Mouse (Mus musculus) CH12.LX (cell line): ENCODE results near the gene Adamts14. TPM values are rescaled to one million over a fixed set of nuclear protein-coding genes. Genes with fewer than 3 reads are reported as not detected.

ENCODE experiments used
- BHLHE40 ChIP-seq: IDR thresholded peaks from 2 replicates; pipeline ENCODE4 v1.6.1; 2011; ENCODE audit warnings: mild to moderate bottlenecking, low read depth, low read length, improper control_type of control experiment
- GABPA ChIP-seq: IDR thresholded peaks from 2 replicates; pipeline ENCODE4 v1.6.1; 2012; ENCODE audit warnings: low read depth, low read length, improper control_type of control experiment, inconsistent platforms; ENCODE audit not compliant: insufficient replicate concordance
- MEF2A ChIP-seq: IDR thresholded peaks from 2 replicates; pipeline ENCODE4 v1.6.1; 2014; ENCODE audit warnings: low read depth, mild to moderate bottlenecking, inconsistent platforms, low read length, improper control_type of control experiment, borderline replicate concordance
- MXI1 ChIP-seq: IDR thresholded peaks from 2 replicates; pipeline ENCODE4 v1.6.1; 2011; ENCODE audit warnings: mild to moderate bottlenecking, low read depth, low read length, improper control_type of control experiment
- POLR2A ChIP-seq: IDR thresholded peaks from 2 replicates; pipeline ENCODE4 v1.6.1; 2011; ENCODE audit warnings: low read depth, mild to moderate bottlenecking, improper control_type of control experiment, low read length
- SIN3A ChIP-seq: IDR thresholded peaks from 2 replicates; pipeline ENCODE4 v1.6.1; 2012; ENCODE audit warnings: low read length, improper control_type of control experiment, inconsistent platforms
- SMC3 ChIP-seq: IDR thresholded peaks from 2 replicates; pipeline ENCODE4 v1.6.1; 2011; ENCODE audit warnings: low read depth, low read length, improper control_type of control experiment
- UBTF ChIP-seq: IDR thresholded peaks from 2 replicates; pipeline ENCODE4 v1.6.1; 2012; ENCODE audit warnings: low read depth, mild to moderate bottlenecking, inconsistent platforms, low read length, improper control_type of control experiment, moderate library complexity
- USF1 ChIP-seq: IDR thresholded peaks from 2 replicates; pipeline ENCODE4 v1.6.1; 2014; ENCODE audit warnings: low read depth, mild to moderate bottlenecking, inconsistent platforms, low read length, improper control_type of control experiment
- ZC3H11A ChIP-seq: IDR thresholded peaks from 2 replicates; pipeline ENCODE4 v1.6.1; 2012; ENCODE audit warnings: low read depth, mild to moderate bottlenecking, inconsistent platforms, low read length, improper control_type of control experiment
- polyA plus RNA-seq: library from polyadenylated mRNA; unstranded; fragments of >175 nt; gene quantifications from 2 replicates; pipeline ENCODE4 v1.2.1, GENCODE M21; 2012; ENCODE audit warnings: low read depth; ENCODE audit not compliant: insufficient read length
- total RNA-seq, 2 experiments: library from RNA; depleted of rRNA; stranded (reverse); fragments of 300-350 nt in 1 of 2; fragments of >200 nt in 1 of 2; gene quantifications; 2 replicates each; pipeline ENCODE4 v1.2.3; 2012 to 2014

Adamts14 gene
- total and polyA plus RNA-seq, 3 experiments = 1.2 to 2.7 (median 2.5) TPM

- TF ChIP-seq BHLHE40 (peak; percentile 91), SMC3 (peak; percentile 32), ZC3H11A (no peak), USF1 (peak; percentile 26), MXI1 (peak; percentile 55; the same call in 1 of the 2 replicates), SIN3A (peak; percentile 78), MEF2A (peak; percentile 48; the same call in 1 of the 2 replicates), GABPA (no peak), POLR2A (peak; percentile 77), UBTF (peak; percentile 95)
Observed at GRCm38 (mm10) chr10:61147157-61148040, 125.8 kb downstream of the Adamts14 start, which contains the start of gene Sgpl1 (continued).

Other genes with a start within 250 kb of the Adamts14 start
- gene Pcbd1, start 184.1 kb downstream of the Adamts14 start, total RNA-seq (2012; rRNA removed) = 34.7 and 36.1 TPM in 2 replicates
- gene Pcbd1, start 184.1 kb downstream of the Adamts14 start, total RNA-seq (2014; rRNA removed) = 16.5 and 19.3 TPM in 2 replicates
- 22.5 and 25.3 TPM in 2 replicates for gene Pcbd1, start 184.1 kb downstream of the Adamts14 start, polyA plus RNA-seq
- 40.6 and 48.3 TPM in 2 replicates for gene Sgpl1, start 125.7 kb downstream of the Adamts14 start, total RNA-seq (2012; rRNA removed)
- gene Sgpl1, start 125.7 kb downstream of the Adamts14 start, total RNA-seq (2014; rRNA removed) = 52.1 and 56.6 TPM in 2 replicates
- 55.4 and 57.2 TPM in 2 replicates for gene Sgpl1, start 125.7 kb downstream of the Adamts14 start, polyA plus RNA-seq
- gene Tbata, start 101.5 kb downstream of the Adamts14 start, total RNA-seq (2012; rRNA removed) = 0.17 TPM in 1 of 2 replicates, not detected in the other
- not detected in 2 replicates for gene Tbata, start 101.5 kb downstream of the Adamts14 start, total RNA-seq (2014; rRNA removed)
- 0.73 TPM in 1 of 2 replicates, not detected in the other for gene Tbata, start 101.5 kb downstream of the Adamts14 start, polyA plus RNA-seq
- 0.67 and 0.93 TPM in 2 replicates for gene Prf1, start 24.4 kb upstream of the Adamts14 start, total RNA-seq (2012; rRNA removed)
- gene Prf1, start 24.4 kb upstream of the Adamts14 start, total RNA-seq (2014; rRNA removed) = 0.32 and 0.39 TPM in 2 replicates
- 0.38 and 0.43 TPM in 2 replicates for gene Prf1, start 24.4 kb upstream of the Adamts14 start, polyA plus RNA-seq
- gene Pald1, start 110.1 kb upstream of the Adamts14 start, total RNA-seq (2012; rRNA removed) = 1.5 and 1.9 TPM in 2 replicates
- 0.93 and 1.5 TPM in 2 replicates for gene Pald1, start 110.1 kb upstream of the Adamts14 start, total RNA-seq (2014; rRNA removed)
- gene Pald1, start 110.1 kb upstream of the Adamts14 start, polyA plus RNA-seq = 2.0 and 2.2 TPM in 2 replicates
- 0.13 TPM in 1 of 2 replicates, not detected in the other for gene Nodal, start 144.5 kb upstream of the Adamts14 start, total RNA-seq (2012; rRNA removed)
- gene Nodal, start 144.5 kb upstream of the Adamts14 start, total RNA-seq (2014; rRNA removed) = not detected in 2 replicates
- gene Nodal, start 144.5 kb upstream of the Adamts14 start, polyA plus RNA-seq = not detected in 2 replicates
- 12.8 and 16.4 TPM in 2 replicates for gene Eif4ebp2, start 179.2 kb upstream of the Adamts14 start, total RNA-seq (2012; rRNA removed)
- 5.5 and 7.5 TPM in 2 replicates for gene Eif4ebp2, start 179.2 kb upstream of the Adamts14 start, total RNA-seq (2014; rRNA removed)
- gene Eif4ebp2, start 179.2 kb upstream of the Adamts14 start, polyA plus RNA-seq = 65.5 and 73.2 TPM in 2 replicates
- 8.0 and 8.2 TPM in 2 replicates for gene Lrrc20, start 202.4 kb upstream of the Adamts14 start, total RNA-seq (2012; rRNA removed)
- 9.9 and 11.2 TPM in 2 replicates for gene Lrrc20, start 202.4 kb upstream of the Adamts14 start, total RNA-seq (2014; rRNA removed)
- 12.2 and 13.7 TPM in 2 replicates for gene Lrrc20, start 202.4 kb upstream of the Adamts14 start, polyA plus RNA-seq